ENCODE assay signal across 8 mouse cellular contexts in genomic region chr2:116972614-116972985, GRCm38 (mm10).
DNase-seq lines count a peak whose midpoint lies in the region; ATAC-seq and TF ChIP-seq lines count a peak whose summit lies in the region.

No protein-coding gene starts in this region.

- TF ChIP-seq EP300 in liver, postnatal 0 days (IDR thresholded peaks at IDR 0.05; ENCODE audit: low read depth): no peak
- no peak for TF ChIP-seq EP300 in stomach, postnatal 0 days (optimal IDR thresholded peaks at IDR 0.05)

- whole genome bisulfite sequencing in lung, embryonic 14.5 days: 3% methylated on average over 6 of the region's 6 CpGs
- 9% methylated on average over 6 of the region's 6 CpGs for WGBS in liver, postnatal 0 days (ENCODE audit: insufficient replicate concordance)
- WGBS in stomach, postnatal 0 days: 3% methylated on average over 6 of the region's 6 CpGs

- no peaks in the 10 kb centered on the region for H3K27me3 ChIP-seq in lung, embryonic 14.5 days (ENCODE audit: insufficient read depth, low read length)
- peaks cover 8% of the 10 kb centered on the region; the same call in 1 of the 2 replicates for H3K27me3 ChIP-seq in liver, postnatal 0 days (ENCODE audit: insufficient read depth, low read length)
- no peaks in the 10 kb centered on the region for H3K27me3 ChIP-seq in stomach, postnatal 0 days (ENCODE audit: control insufficient read depth, insufficient read depth, low read length)

- H3K9ac ChIP-seq in lung, embryonic 14.5 days: 0 out of 2 replicates have a peak overlapping the region, but pooled peaks have one; percentile 13
- H3K9ac ChIP-seq in liver, postnatal 0 days (replicated peaks): no peak overlapping the region
- peak overlapping the region; percentile 49 for H3K9ac ChIP-seq in stomach, postnatal 0 days (ENCODE audit: low read length)

- H3K9me3 ChIP-seq in lung, embryonic 14.5 days (ENCODE audit: low read depth, low read length): no peaks in the 10 kb centered on the region
- no peaks in the 10 kb centered on the region for H3K9me3 ChIP-seq in liver, postnatal 0 days (ENCODE audit: low read length)
- no peaks in the 10 kb centered on the region for H3K9me3 ChIP-seq in stomach, postnatal 0 days (ENCODE audit: control insufficient read depth, low read length)

- H3K4me3 ChIP-seq in lung, embryonic 14.5 days (ENCODE audit: low read depth, low read length): peak overlapping the region; percentile 5; the same call in 1 of the 2 replicates
- H3K4me3 ChIP-seq in liver, postnatal 0 days (ENCODE audit: low read depth, low read length): no peak overlapping the region
- peak overlapping the region; percentile 24; the same call in 1 of the 2 replicates for H3K4me3 ChIP-seq in stomach, postnatal 0 days (ENCODE audit: low read depth, low read length)

- H3K27ac ChIP-seq in lung, embryonic 14.5 days (ENCODE audit: low read depth): peak overlapping the region; percentile 92
- H3K27ac ChIP-seq in liver, postnatal 0 days (ENCODE audit: low read depth): peak overlapping the region; percentile 52
- H3K27ac ChIP-seq in stomach, postnatal 0 days (replicated peaks): peak overlapping the region; percentile 84

- ATAC-seq in lung, embryonic 14.5 days (ENCODE audit: insufficient read depth): peak; percentile 36; the same call in 1 of the 2 replicates
- ATAC-seq in liver, postnatal 0 days: peak; percentile 37; the same call in 1 of the 2 replicates
- peak; percentile 65 for ATAC-seq in stomach, postnatal 0 days (ENCODE audit: low FRiP score, low TSS enrichment)

- no peaks in the 10 kb centered on the region for H3K36me3 ChIP-seq in lung, embryonic 14.5 days (ENCODE audit: insufficient read depth)
- H3K36me3 ChIP-seq in liver, postnatal 0 days (replicated peaks; ENCODE audit: insufficient read depth, low read length): no peaks in the 10 kb centered on the region
- H3K36me3 ChIP-seq in stomach, postnatal 0 days (ENCODE audit: control insufficient read depth, insufficient read depth, low read length): no peaks in the 10 kb centered on the region

- DNase-seq in lung, embryonic 14.5 days: peak; percentile 82
- no peak for DNase-seq in lung, postnatal 14 days
- peak; percentile 89 for DNase-seq in embryo, embryonic 11 days
- peak; percentile 17 for DNase-seq in heart, postnatal 4 days
- DNase-seq in liver, postnatal 0 days: no peak
- peak; percentile 26 for DNase-seq in stomach, postnatal 0 days (ENCODE audit: low spot score)
- no peak for DNase-seq in ovary, postnatal 14 days (ENCODE audit: low spot score)
- DNase-seq in ovary, postnatal 36 days (ENCODE audit: low spot score): no peak

- H3K4me2 ChIP-seq in lung, embryonic 14.5 days: peak overlapping the region; percentile 56
- H3K4me2 ChIP-seq in liver, postnatal 0 days (ENCODE audit: low read depth, low read length): peak overlapping the region; percentile 48
- H3K4me2 ChIP-seq in stomach, postnatal 0 days (replicated peaks; ENCODE audit: low read depth): peak overlapping the region; percentile 48

- H3K4me1 ChIP-seq in lung, embryonic 14.5 days (ENCODE audit: insufficient read depth): peaks cover 36% of the 10 kb centered on the region
- peaks cover 2% of the 10 kb centered on the region; the same call in 1 of the 2 replicates for H3K4me1 ChIP-seq in liver, postnatal 0 days (ENCODE audit: insufficient read depth)
- 0 out of 2 replicates have a peak, but pooled peaks cover 4% of the 10 kb centered on the region for H3K4me1 ChIP-seq in stomach, postnatal 0 days (replicated peaks; ENCODE audit: control insufficient read depth, insufficient read depth)

- TF ChIP-seq CTCF in lung, embryonic 14.5 days (IDR thresholded peaks at IDR 0.05; ENCODE audit: low read depth): peak; percentile 32; the same call in 1 of the 2 replicates
- peak; percentile 32 for TF ChIP-seq CTCF in liver, postnatal 0 days (IDR thresholded peaks at IDR 0.05; ENCODE audit: low read depth)
- peak; percentile 55 for TF ChIP-seq CTCF in stomach, postnatal 0 days (IDR thresholded peaks at IDR 0.05; ENCODE audit: low read depth)

Comparison
In these comparisons a context has a peak if more than half of its experiments do, and no peak if none do; other contexts are left out.
1. DNase-seq: peak in lung, embryonic 14.5 days (single experiment), embryo, embryonic 11 days (single experiment), heart, postnatal 4 days (single experiment) and stomach, postnatal 0 days (single experiment); none in lung, postnatal 14 days (single experiment), liver, postnatal 0 days (single experiment), ovary, postnatal 14 days (single experiment) and ovary, postnatal 36 days (single experiment).
2. Peak in every context shown above with its lines, with median percentiles within 50 percentile points of each other: ATAC-seq, H3K27ac ChIP-seq, H3K4me2 ChIP-seq and CTCF ChIP-seq.